Mouse (Mus musculus) brain, embryonic 18.5 days (tissue): ENCODE measurements at regions not wholly inside any gene's neighbourhood (a gene's known extent, or its start where the extent isn't known, plus 50 kb on each side); places are given as distances from the start of the nearest gene placed in this dataset.
"Not testable (repeated sequence)": the region's sequence is repeated elsewhere in the genome, so short reads cannot be mapped to it uniquely, and the experiment has no call there.

ENCODE experiments used
- DNase-seq: peaks from one replicate; pipeline ENCODE4 v3.0.0-alpha.2; 2012; ENCODE audit warnings: low read depth, low spot score

GRCm38 (mm10) chr1:30751138-30751907 lies 122.4 kb downstream of the Phf3 start:
- DNase-seq: no peak

GRCm38 (mm10) chr1:30741955-30742354 lies 131.8 kb downstream of the Phf3 start:
- DNase-seq: no peak

GRCm38 (mm10) chr1:30740831-30741230 lies 132.9 kb downstream of the Phf3 start:
- DNase-seq: no peak

- no peak for DNase-seq
Observed at GRCm38 (mm10) chr1:30721519-30721918, 152.2 kb downstream of the Phf3 start.

- no peak for DNase-seq
Observed at GRCm38 (mm10) chr1:30720829-30721228, 152.9 kb downstream of the Phf3 start.

GRCm38 (mm10) chr1:30718578-30718977 lies 155.1 kb downstream of the Phf3 start:
- DNase-seq: no peak

GRCm38 (mm10) chr1:30716346-30716745 lies 157.4 kb downstream of the Phf3 start:
- DNase-seq: no peak

- peak; percentile 65 for DNase-seq
Observed at GRCm38 (mm10) chr1:30701116-30701515, 172.6 kb downstream of the Phf3 start.

GRCm38 (mm10) chr1:30700399-30701081 lies 173.2 kb downstream of the Phf3 start:
- DNase-seq: peak; percentile 67

- DNase-seq: no peak
Observed at GRCm38 (mm10) chr1:30696342-30696741, 177.4 kb downstream of the Phf3 start.

GRCm38 (mm10) chr1:30685318-30685717 lies 188.4 kb downstream of the Phf3 start:
- no peak for DNase-seq

GRCm38 (mm10) chr1:30683889-30684288 lies 189.8 kb downstream of the Phf3 start:
- no peak for DNase-seq

GRCm38 (mm10) chr1:30639807-30640206 lies 233.9 kb downstream of the Phf3 start:
- DNase-seq: no peak

GRCm38 (mm10) chr1:30632760-30633159 lies 241.0 kb downstream of the Phf3 start:
- peak; percentile 30 for DNase-seq

GRCm38 (mm10) chr1:30627796-30628195 lies 245.9 kb downstream of the Phf3 start:
- not testable (repeated sequence) for DNase-seq

GRCm38 (mm10) chr1:30595122-30595730 lies 278.5 kb downstream of the Phf3 start:
- no peak for DNase-seq

- no peak for DNase-seq
Observed at GRCm38 (mm10) chr1:30594036-30594435, 279.7 kb downstream of the Phf3 start.

GRCm38 (mm10) chr1:30590721-30591120 lies 283.0 kb downstream of the Phf3 start:
- no peak for DNase-seq

GRCm38 (mm10) chr1:30588885-30589284 lies 284.8 kb downstream of the Phf3 start:
- DNase-seq: no peak

GRCm38 (mm10) chr1:30588336-30588735 lies 285.4 kb downstream of the Phf3 start:
- DNase-seq: no peak

GRCm38 (mm10) chr1:30584806-30585205 lies 288.9 kb downstream of the Phf3 start:
- peak; percentile 60 for DNase-seq

GRCm38 (mm10) chr1:30583860-30584259 lies 289.9 kb downstream of the Phf3 start:
- DNase-seq: no peak

GRCm38 (mm10) chr1:30564757-30565156 lies 309.0 kb downstream of the Phf3 start:
- no peak for DNase-seq
